Mouse (Mus musculus): ENCODE measurements around the gene Ripor2. TPM values are rescaled to one million over a fixed set of nuclear protein-coding genes. Genes with fewer than 3 reads are reported as not detected.

Gene Ripor2
- total RNA-seq, 2 experiments from 2014 or later: 24.0 to 50.4 TPM

DNA sequence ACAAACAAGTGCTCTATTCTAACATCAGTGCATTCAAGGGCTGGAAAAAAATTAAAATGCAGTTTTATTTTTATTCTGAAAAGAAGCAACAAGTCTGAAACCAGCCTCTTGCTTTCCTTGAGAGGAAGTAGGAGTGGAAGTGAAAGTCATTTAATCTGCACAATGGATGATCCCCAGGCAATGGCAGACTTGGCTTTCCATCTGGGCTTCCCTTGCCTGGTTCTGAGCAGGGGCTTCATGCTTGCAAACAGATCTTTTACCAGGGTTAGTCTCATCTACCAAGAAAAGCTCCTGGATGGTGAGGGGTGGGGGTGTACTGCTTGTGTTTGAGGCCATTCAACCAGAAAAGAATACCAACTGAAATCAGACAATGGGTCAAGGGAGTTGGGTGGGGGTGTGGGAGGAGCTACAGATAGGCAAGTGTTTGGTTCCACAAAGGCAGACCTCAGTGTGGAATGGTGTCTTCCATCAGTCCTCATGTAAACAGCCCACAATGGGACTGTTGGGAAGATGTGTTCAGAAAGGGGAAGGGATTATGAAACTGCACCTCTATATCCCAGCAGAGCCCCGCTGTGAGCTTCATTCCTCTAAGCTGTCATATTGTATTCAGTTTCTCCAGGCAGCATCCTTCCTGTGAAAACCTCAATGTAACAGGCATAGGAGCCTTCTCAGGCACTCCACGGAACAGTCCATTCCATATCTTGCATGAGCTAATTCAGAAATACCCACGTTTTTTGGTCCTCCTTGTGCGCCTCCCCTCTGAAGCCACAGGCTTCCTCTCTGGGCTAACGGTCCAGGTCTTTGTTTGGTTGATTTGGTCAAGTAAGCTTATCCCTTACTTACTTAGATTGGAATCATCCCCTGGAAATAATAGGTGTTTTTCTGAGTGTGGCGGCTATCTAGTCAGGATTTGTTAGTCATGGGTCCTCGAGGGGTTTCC lies 59.8 kb downstream of the Ripor2 start:
- ATAC-seq (replicated peaks; ENCODE audit: poor library complexity): peak; percentile 59

- no peak for ATAC-seq (replicated peaks; ENCODE audit: poor library complexity)
Observed at GRCm38 (mm10) chr13:24645146-24645545, 63.2 kb downstream of the Ripor2 start.

DNA sequence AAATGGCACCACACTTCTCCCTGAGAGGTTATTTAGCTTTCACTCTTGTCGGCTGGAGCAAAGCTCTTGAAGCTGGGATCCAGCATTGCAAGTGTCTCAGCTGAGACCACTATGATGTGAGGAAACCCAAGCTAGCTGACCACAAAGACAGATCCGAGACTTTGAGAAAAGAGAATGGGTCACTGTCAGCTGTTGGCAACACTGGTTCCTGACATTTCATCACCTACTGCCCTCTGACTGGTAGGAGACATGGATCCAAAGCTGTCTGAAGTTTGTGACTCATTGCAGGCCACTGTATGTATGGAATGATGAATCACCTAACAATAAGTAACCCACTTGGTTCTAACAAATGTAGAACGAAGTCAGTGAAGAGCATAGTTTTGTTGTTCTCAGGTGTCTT lies 64.3 kb downstream of the Ripor2 start:
- ATAC-seq (replicated peaks; ENCODE audit: poor library complexity): peak; percentile 58

DNA sequence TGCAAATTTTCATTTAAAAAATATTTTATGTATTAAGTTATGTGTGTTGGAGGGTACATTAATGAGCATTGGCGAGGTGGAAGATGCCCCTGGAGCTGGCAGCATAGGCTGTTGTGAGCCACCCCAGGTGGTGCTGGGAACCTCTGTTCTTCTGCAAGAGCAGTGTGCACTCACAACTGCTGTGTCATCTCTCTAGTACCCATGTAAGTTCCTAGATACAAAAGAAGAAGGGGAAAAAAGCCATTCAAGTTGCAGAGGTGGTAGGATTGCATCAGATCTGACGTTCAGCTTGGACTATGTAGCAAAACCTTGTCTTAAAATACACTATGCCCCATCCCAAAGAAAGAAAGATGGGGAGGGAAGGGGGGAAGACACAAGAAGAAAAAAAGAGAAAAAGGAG lies 65.5 kb downstream of the Ripor2 start:
- ATAC-seq (replicated peaks; ENCODE audit: poor library complexity): 0 out of 2 replicates have a peak, but pooled peaks have one; percentile 29

GRCm38 (mm10) chr13:24648027-24648426 lies 66.0 kb downstream of the Ripor2 start:
- no peak for ATAC-seq (replicated peaks; ENCODE audit: poor library complexity)

GRCm38 (mm10) chr13:24648668-24649067 lies 66.7 kb downstream of the Ripor2 start:
- ATAC-seq (replicated peaks; ENCODE audit: poor library complexity): no peak

GRCm38 (mm10) chr13:24649099-24649498 lies 67.1 kb downstream of the Ripor2 start:
- no peak for ATAC-seq (replicated peaks; ENCODE audit: poor library complexity)

- ATAC-seq (replicated peaks; ENCODE audit: poor library complexity): no peak
Observed at GRCm38 (mm10) chr13:24651018-24651417, 69.0 kb downstream of the Ripor2 start.

DNA sequence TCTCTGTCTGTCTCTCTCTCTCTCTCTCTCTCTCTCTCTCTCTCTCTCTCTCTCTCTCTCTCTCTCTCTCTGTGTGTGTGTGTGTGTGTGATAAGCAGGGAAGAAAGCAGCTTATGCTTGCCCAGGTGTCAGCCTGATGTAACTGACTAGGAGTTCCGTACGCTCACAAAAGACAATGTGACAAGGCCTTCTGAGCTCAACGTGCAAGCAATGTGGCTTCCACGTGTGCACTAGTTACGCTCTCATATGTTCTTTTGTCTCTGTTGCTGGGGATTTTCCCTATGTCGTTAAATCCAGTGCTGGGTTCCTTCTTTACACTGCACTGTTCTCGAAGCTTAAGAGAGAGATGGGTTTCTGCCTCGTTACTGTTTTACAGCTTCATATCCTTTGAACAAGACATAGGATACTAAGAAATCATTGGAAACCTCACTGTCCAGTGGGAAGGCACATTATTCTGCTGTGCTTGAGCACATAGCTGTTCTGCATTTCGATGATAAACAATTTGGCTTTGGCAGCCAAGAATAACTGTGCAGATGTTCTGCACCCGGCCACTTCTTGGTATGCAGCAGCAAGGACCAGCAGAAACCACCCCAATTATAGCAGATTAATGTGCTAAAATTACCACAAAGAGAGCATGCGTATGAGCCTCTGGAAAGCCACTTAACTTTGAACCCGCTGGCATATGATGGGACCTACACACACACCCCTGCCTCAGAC lies 73.1 kb downstream of the Ripor2 start:
- peak; percentile 78 for ATAC-seq (replicated peaks; ENCODE audit: poor library complexity)

DNA sequence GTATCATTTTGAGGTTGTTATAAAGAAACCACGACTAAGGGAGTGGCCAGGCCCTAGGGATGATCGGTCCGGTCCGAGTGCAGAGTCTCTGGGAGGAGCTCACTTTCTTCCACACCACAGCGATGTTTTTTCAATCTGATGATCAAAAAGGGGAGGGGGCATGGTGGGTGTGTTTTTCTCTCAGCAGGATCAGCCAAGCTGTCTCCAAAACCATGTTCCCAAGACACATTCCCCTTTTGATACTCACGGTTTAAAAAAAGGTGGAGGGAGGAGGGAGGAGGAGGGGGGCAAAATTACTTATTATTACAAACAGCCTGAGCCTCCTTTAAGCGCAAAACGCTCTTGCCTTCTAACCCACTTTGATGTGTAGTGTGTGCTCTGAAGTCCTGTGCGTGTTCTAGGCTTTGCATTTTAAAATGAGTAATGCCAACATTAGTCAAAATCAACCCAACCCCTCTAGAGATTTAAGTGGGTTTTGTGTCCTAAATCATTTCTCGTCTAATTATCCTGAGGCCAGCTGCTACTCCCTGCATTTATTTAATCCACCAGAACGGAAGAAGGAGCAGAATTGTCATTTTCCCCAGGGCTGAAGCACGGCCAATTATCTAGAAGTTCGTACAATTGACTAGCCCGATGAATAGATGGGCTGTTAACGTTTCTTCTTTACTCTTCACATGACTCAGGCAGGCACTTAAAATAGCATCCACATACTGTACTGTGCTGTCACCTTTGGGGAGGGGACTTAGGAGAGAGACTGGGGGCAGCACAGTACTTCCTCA lies 74.9 kb downstream of the Ripor2 start:
- ATAC-seq (replicated peaks; ENCODE audit: poor library complexity): no peak

DNA sequence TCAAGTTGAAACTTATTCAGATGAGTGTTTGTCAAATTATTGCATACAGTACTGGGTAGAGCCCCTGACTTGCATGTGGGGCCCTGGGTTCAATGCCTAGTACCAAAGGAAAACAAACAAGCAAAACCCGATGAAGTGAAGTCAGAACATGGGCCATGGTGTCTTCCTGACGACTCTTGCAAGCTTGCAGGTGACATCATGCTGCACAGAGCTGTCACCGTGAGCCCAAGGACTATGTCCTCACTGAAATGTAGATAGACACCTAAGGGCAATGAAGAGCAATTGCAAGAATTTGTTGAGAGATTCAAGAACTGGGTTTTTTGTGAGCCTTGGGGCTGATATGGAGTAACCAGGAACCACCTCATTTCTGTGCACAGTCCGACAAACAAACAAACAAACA lies 84.8 kb downstream of the Ripor2 start:
- ATAC-seq (replicated peaks; ENCODE audit: poor library complexity): no peak

GRCm38 (mm10) chr13:24668556-24668955 lies 86.6 kb downstream of the Ripor2 start:
- no peak for ATAC-seq (replicated peaks; ENCODE audit: poor library complexity)

GRCm38 (mm10) chr13:24670676-24671075 lies 88.7 kb downstream of the Ripor2 start:
- no peak for ATAC-seq (replicated peaks; ENCODE audit: poor library complexity)

GRCm38 (mm10) chr13:24679027-24679680 lies 97.2 kb downstream of the Ripor2 start:
- no peak for ATAC-seq (replicated peaks; ENCODE audit: poor library complexity)

DNA sequence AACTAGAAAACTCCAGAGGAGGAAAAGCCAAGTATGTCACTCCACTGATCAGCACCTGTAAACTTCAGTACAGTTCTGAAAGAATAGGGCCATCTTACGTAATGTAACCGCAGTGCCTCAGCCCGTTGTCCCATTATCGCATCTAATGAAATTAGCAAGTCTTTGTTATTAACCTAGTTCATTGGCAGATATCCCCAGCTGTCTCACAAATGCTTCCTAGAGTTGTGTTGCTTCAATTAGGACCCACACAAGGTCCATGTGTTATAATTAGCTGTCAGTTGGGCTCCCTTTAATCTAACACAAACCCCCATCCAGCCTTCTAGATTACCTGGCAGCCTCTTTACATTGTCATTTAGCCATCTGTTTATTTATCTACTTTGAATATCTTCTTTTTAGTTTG lies 99.0 kb downstream of the Ripor2 start:
- no peak for ATAC-seq (replicated peaks; ENCODE audit: poor library complexity)

- peak; percentile 36 for ATAC-seq (replicated peaks; ENCODE audit: poor library complexity)
Observed at GRCm38 (mm10) chr13:24682346-24682745, 100.4 kb downstream of the Ripor2 start.

- ATAC-seq (replicated peaks; ENCODE audit: poor library complexity): peak; percentile 80
Observed at GRCm38 (mm10) chr13:24684503-24684902, 102.5 kb downstream of the Ripor2 start.

GRCm38 (mm10) chr13:24685846-24686245 lies 103.9 kb downstream of the Ripor2 start:
- no peak for ATAC-seq (replicated peaks; ENCODE audit: poor library complexity)

GRCm38 (mm10) chr13:24686705-24687665 lies 105.0 kb downstream of the Ripor2 start:
- ATAC-seq (replicated peaks; ENCODE audit: poor library complexity): peak; percentile 88
